Mouse (Mus musculus) NIH3T3 (cell line): ENCODE measurements at regions not wholly inside any gene's neighbourhood (a gene's known extent, or its start where the extent isn't known, plus 50 kb on each side); places are given as distances from the start of the nearest gene placed in this dataset.

ENCODE experiments used
- DNase-seq: peaks from one replicate; pipeline ENCODE4 v3.0.0-alpha.2; 2012; ENCODE audit warnings: low read depth

DNA sequence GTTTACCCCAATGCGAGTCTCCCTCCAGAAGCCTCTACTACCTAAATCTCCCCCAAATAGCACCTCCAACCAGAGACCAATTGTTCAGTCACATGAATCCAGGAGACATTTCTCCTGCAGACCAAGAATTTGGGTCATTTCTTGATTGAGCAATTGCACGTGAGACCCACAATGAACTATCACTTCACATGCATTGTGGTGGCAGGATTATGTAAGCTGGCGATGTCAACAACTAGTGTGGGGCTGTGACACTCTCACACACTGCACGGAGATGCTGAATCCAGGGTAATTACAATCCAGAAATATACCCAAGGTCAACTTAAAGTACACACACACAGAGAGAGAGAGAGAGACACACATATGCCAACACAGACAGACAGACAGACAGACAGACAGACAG lies 148.5 kb upstream of the Dyrk2 start:
- no peak for DNase-seq

DNA sequence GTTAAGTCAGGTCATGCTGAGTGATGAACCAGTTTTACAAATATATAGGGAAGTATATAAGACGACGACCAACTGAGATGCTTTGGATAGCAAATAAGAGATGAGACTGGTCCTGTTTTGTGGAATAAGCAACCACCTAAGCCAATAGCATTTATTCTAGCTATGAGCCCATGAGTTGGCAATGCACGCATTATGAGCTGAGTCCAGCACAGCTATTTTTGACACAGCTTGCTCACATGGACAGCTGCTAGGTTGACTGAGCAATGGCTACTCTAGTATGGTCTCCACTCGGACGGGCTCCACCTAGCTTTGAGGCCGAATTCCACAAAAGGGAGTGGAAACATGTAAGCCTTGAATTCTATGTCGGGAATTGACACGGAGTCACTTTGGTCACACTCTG lies 146.1 kb upstream of the Dyrk2 start:
- peak; percentile 54 for DNase-seq

DNA sequence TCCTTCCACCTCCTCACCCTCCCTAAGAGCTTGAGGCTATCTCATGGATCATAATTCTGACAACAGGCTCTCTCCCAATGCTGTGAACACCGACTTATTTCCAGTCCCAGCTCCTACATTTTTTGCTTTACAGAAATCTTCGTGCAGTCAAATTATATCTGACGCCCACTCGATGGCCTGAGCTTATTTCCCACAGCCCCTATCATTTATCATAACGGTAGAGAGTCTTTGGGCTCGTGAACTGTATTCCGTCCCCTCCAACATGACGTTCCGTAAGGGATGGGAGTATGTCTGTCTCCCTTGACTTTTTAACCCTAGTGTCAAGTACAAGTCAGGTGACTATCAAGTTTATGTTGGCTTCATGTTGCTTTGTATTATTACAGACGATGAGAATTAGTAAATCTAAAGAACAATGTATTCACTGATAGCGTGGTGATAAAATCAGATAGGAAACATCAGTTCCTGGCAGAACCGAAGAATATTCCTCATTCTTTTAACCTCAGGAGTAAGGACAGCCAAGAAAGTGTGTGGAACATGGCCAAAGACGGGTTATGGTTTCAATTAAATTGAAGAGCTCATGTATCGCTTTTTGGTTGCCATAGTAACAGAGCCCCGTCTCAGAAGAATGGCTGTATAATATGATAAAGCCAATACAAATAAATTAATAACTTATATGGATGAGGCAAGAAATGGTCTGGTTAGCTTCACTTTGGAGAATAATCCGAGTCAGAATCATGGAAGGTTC lies 145.5 kb upstream of the Dyrk2 start:
- DNase-seq: peak; percentile 99

DNA sequence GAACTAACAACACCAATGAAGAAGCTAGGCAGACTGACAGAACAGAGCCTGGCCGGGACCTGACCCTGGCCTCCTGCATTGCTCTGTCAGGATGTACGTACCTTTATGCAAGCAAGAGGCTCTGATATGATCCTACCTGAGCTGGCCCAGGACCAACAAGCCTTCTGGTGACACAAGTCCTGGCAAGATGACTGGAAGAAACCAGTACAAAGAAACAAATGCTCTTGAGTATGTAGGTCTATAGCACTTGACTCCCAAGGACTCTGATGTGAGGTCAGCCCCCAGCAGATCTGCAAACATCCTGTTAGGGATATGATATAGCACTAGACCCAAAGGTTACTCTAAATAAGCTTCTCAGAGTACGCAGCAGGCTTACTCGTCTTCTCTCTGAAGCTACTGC lies 144.7 kb upstream of the Dyrk2 start:
- DNase-seq: no peak

DNA sequence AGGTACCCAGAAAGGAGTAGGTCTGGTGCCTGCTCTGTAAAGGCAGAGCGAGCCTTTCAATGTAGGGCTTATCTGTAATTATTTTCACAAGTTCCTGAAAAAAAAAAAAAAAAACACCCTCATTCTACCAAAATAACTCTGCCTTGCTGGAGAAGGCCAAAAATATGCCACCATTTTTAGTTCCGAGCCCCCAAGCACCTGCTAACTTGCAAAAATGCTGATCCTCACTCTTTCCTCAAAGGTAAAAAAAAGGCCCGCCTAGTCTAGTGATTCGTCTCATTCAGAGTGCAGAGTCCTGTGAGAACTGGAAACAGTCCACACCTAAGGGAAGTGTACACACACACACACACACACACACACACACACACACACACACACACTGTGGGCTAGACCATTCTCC lies 143.7 kb upstream of the Dyrk2 start:
- DNase-seq: no peak

DNA sequence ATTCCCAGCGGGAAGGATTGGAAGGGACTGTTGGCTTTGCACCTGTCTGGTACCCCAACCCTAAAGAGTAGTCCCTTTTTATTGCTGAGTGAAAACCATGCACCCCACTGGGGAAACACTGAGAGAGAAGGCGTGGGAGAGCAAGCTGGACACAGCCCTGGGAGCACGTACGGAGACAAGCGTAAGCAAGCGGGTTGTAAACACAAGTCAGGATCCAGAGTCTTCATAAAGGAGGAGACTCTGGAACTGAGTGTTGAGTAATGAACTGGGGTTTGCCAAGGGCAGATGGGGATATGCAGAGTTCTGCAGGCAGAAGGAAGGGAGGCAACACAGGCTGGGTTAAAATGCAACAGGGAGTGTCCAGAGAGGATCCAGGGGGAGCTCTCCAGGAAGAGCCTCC lies 141.5 kb upstream of the Dyrk2 start:
- peak; percentile 35 for DNase-seq

DNA sequence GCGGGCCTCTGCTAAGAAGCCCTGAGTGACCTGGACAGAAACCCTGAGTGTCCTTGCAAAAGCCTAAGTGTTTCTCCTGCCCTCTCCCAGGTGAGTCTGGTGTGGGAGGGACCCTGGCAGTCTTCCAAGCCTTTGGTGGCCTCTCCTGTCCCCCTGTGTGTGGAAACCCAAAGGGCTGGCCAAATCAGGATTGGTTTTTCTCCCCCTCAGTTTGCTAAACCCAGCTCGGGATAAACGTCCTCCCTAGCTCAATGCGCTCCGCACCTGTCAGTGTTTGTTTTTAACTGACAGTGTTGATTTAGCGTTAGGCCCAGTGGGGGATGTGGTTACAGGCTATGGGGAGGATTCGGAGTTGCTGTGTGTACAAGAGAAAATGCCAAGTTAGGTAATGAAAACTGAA lies 140.9 kb upstream of the Dyrk2 start:
- DNase-seq: no peak

DNA sequence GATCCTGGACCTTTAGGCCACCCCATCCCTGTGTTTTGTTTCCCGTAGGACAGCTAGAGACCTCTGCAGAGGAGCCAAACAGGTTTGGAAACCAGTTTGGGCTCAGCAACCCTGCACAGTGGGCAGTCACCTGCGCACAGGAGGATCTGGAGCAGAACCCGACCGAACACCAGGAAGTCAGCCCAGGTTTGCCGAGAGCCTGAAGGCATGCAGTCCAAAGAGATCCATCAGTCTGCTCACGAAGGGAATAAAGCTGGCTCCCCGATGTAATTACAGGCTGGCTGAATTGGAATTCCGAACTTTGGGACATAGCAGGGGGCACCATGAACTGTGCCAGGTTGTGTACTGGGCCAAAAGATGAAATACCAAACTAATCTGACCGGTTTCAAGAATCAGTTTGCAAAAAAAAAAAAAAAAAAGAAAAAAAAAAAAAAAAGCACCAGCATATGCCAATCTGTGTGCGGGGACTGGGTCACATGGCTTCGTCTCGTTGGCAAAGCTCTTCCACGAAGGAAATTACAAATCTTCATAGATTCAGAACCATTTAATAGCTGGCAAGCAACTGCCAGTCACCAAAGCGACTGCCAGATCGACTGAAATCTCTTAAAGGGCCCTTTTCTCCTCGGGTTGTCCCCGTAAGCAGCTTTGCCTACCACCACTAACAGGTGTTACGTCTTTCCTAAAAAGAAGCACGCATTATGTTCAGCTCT lies 137.0 kb upstream of the Dyrk2 start:
- no peak for DNase-seq

DNA sequence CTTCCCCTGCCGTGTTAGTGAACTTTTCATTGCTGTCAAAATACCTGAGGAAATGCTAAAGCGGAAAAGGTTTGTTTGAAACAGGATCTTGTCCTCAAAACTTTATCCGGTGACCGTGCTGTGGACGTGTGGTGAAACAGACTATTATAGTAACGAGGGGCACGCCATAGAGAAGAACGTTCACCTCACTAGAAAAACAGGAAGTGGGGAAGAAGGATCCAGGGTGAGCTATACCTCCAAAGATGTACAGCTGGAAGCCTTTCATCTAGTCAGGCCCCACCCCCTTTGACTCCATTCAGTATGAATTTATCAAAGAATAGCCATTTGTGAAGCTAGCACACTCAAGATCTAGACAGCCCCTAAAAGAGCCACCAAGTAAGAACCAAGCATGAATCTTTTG lies 135.5 kb upstream of the Dyrk2 start:
- DNase-seq: no peak

DNA sequence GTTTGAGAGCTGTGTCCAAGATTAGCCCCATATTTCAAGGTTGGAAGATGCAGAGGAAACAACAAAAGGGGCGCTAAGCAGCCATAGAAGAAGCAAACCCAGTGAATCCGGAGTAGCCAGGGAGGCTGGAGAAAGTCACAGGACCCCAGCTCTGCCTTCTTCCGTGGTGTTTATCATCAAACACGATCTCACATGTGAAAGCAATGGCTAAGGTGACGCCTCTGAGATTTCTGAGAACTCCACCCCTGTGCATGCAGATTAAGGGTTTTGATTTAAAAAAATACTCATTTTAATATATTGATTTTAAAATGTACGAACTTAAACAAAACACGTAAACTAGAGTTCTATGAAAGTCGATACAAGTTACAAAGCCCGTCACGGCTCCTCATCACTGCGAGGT lies 134.4 kb upstream of the Dyrk2 start:
- no peak for DNase-seq

DNA sequence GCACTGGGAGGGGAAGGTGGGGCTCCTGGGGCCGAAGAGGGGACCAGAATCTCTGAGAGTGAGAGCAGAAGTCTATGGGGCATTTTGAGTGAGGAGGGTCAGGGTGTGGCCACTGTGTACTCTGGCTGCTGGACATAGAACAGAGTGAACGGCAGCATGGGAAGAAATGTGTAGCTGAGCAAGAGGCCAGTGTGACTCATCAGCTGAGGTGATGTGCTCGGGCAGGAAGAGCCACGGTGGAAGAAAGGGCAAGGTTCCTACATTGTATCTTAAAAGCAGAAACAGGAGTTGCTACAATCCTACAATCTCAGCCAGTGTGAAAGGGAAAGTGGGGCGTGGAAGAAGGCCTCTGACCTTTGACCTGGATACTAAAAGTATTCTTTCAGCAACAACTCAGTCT lies 133.8 kb upstream of the Dyrk2 start:
- peak; percentile 72 for DNase-seq

DNA sequence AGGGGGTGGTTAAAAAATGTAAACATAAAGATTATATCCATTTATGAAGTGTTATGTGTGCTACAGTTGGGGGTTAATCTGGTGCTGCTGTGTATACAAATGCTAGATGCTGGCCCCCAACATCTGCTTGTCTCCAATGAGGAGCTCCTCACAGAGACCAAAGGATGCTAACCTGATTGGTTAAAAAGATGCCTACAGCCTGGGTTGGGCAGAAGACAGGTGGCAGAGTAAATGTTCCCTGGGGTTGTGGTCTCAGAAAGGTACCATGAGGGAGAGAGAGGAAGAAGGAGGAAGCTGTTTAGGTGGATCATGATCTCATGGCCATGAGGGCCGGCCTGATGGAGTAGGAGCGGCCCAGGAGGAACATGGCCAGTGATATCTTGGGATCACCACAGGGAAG lies 133.0 kb upstream of the Dyrk2 start:
- DNase-seq: no peak

DNA sequence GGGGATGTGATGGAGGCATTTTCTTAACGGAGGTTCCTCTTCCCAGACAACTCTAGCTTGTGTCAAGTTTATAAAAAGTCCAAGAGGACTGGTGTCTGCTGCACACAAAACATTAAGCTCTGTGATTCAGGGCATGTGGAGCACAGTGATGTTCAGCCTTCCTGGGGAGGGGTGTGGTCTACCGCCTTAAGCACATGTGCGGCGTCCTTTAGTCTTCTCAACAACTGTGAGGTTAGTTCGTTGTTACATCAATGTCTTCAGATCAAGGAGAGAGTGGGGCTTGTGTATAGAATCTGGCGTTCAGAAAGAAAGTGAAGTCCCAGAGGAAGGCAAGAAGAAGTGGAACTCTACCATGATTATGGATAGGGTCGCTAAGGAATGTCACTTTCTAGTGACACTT lies 131.9 kb upstream of the Dyrk2 start:
- DNase-seq: no peak

DNA sequence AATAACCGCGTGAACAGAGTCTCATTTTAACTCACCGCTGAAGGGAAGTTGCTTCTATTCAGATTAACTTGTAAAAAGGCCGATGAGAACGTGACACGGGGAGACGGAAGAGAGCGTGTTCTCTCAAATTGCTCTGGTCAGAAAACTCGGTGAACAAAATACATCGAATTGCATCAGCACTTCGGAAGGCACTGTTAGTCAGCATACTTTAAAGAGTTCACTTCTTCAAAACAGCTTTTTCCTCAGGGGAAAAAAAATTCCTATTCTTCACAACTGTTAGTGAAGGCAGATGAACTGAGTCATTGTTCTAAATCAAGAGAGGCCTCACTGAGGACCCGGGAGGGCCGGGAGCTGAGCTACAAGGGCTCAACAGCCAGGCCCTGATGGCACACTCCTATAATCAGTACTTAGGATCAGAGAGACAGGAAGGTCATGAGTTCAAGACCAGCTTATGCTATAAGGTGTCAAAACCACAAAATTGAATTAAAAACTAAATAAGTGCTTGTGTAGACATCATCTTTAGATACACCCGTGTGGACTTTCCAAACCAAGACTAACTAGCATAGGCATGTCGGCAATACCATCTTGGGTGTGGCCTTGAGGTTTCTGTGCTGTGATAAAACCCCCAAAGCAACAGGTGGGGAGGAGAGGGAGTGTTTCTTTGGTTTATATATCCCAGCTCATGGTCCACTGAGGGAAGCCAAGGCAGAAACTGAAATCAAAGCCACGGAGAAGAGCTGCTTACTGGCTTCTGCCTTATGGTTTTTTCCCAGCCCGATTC lies 131.2 kb upstream of the Dyrk2 start:
- peak; percentile 84 for DNase-seq

DNA sequence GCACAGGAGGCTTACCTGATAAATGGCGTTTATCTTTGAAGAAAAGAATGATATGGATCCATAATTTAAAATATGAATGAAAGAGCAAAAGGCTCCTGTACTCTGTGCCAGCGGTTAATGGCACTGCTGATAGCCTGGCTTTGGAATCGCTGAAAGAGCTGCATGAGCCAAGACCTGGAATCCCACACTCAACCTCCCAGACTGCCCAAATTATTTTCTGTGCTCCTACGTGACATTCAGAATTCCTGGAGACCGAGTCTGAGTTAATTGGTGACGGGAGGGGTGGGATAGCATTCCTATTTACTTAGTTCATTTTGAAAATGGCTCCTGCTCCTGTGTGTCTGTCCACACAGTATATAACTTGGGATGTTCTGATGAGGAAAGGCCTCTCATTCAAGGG lies 129.0 kb upstream of the Dyrk2 start:
- peak; percentile 52 for DNase-seq

DNA sequence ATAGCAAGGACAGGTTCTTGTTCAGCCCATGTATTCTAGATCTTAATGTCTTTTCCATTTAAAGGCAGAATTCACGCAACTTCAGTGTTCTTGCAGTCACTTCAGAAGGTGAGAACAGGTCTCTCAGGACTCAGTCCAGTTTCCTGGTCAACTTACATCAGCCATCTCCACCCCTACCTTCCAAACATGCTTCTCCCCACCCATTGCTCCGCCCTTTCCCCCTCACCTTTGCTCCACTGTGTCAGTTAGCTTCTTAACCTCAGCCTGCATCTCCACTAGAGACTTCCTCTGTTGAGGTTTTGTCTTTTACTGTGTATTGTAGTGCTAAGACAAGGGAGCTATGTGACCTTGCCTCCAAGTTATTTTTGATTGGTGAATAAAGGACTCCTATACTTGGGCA lies 127.0 kb upstream of the Dyrk2 start:
- no peak for DNase-seq

DNA sequence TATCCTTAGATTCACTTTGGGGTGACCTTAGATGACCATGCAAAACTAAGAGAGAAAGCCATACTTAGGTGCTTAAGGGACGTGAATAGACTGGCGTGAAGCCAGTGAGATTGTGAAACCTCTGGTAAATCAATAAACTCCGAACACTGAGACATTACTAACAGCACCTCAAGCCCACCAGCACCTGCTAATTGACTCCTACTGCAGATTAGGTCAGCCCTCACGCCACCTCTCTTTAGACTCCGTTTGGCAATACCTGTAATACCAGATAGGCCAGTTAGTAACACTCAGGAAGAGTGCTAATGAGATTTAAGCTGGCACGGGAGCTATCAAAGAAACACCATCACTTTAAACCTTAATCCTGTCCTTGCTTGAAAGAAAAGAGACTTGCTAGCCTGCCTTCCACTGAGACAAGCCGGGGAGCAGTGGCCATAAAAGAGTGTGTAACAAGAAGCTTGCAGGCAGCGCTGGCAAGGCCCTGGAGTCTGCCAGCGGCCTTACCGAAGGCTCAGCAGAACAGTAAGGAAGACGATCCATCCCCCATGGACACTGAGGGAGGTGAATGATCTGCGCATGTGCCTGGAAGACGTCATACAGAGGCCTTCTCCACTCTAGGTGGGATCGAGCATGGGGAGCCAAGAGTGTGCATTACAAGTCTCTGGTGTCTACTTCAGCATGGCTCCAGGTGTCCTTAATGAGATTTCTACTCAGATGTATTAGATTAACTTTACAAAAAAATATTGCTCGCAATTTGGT lies 124.0 kb upstream of the Dyrk2 start:
- no peak for DNase-seq

DNA sequence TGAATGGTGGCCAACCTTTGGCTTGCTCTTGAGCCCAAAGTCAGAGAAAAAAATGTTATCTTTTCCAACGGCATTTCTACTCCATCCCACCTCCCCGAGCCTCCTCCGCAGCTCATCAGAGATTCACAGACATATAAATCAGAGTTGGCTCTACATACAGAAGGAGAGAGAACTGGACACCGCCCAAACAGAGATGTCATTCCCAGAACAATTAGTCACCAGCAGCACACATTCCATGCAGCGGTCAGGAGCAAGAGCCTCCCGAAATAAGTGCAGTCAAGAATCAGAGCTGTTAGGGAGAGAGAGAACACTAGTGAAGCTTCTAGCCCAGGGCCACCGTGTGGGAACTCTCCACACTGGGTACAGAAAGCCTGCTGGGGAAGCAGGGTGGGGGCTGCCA lies 121.2 kb upstream of the Dyrk2 start:
- DNase-seq: peak; percentile 93

DNA sequence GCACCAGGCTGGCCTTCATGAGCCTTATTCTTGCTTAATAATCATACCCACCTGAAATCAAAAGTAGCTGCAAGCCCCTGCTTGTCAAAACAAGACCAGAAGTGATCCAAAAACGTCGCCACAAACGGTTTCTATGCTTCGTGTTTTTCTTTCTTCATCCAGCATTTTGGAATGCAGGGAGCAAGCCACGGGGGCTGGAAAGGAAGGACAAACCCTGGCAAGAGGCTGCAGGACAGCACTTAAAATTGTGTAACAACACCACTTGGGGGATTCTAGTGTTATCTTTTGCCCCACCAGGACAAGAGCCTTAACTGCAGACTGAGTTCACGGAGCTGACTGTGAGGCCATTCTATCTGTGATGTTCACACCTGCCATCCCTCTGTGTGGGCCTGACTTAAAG lies 120.5 kb upstream of the Dyrk2 start:
- DNase-seq: peak; percentile 65

DNA sequence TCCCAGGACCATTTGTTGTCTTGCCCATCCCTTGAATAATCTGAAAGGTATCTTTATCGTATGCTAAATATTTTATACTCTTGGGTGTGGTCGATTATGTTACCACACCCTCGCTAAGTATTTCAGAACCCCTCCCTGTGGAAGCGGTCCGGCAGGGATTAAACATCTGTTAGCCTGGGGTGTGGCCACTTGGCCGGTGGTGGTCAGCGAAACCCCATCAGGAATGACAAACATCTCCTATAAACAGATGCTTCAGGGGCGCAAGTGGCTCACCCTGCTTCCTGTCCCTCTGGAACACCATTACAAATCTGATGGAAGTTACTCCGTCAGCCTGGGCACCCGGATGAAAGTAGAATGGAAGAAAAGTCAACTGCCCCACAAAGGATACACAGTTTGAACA lies 119.8 kb upstream of the Dyrk2 start:
- DNase-seq: no peak

DNA sequence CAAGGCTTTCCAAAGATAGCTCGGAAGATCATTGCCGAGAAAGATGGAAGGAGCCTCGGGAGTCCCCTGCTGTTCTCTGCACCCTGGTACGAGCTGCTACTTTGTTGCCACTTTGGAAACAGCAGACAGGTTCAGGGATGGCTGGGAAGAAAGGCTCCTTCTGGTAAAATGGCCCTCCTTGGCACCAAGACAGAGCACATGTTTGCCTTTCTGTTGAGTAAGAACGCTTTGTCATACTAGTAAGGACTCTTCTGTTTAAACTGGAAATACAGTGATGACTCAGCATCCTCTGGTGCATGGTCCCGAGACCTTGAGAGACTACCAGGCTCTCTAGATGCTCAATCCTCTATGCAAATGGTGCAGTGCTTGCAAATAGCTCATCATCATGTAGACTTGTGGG lies 118.2 kb upstream of the Dyrk2 start:
- DNase-seq: peak; percentile 87

DNA sequence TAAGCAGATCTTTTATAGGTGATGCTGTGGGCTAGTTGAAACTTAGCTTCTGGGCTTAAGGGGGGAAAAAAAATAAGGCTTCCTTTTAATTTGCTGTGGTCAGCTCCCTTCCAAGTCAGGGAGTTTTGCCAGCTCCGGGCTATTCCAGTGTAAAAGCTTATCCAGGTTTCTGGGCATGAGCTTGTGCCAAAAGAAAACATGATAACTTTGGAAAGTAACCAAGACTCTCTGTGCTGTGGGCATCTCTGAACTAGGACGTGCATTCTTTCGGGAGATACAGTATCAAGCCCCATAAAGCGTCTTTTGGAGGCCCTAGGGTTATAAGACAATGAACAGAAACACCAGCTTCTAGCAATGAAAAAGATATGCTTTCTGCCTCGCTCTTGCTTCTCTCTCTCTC lies 114.6 kb upstream of the Dyrk2 start:
- DNase-seq: peak; percentile 73
